Mouse (Mus musculus) cortical plate, adult 2 months (tissue): Measurements from ENCODE around the gene Wdr38.

ENCODE experiments used
- CTCF ChIP-seq: fragments of 200-500 bp; IDR thresholded peaks from 2 replicates; pipeline ENCODE4 v1.5.1; 2011; ENCODE audit warnings: mild to moderate bottlenecking, control low read depth, low read length; ENCODE audit not compliant: insufficient read depth; ENCODE audit errors: extremely low read depth
- POLR2A ChIP-seq: fragments of 200-500 bp; IDR thresholded peaks from 2 replicates; pipeline ENCODE4 v1.6.1; 2011; ENCODE audit warnings: mild to moderate bottlenecking, low read length, control low read depth; ENCODE audit not compliant: insufficient read depth; ENCODE audit errors: extremely low read depth

GRCm38 (mm10) chr2:38956062-38956461 is 41.2 kb upstream of the Wdr38 start:
- no peak for TF ChIP-seq CTCF
- TF ChIP-seq POLR2A = no peak
